9 mouse cellular contexts compared by ENCODE assay signal in genomic region chr11:21016133-21016746, GRCm38 (mm10).
DNase-seq lines count a peak whose midpoint lies in the region; ATAC-seq lines count a peak whose summit lies in the region.
"Had no signal": no experiment of that assay in that cellular context is flagged by ENCODE, and none has a peak within 500 bp of the region (broad histone marks: within the 10 kb centered on the region; RNA-seq: fewer than 3 reads in every experiment).

No protein-coding gene starts in this region.

- H3K4me3 ChIP-seq in hindbrain, embryonic 16.5 days (ENCODE audit: low read length), result no peak overlapping the region
- H3K4me3 ChIP-seq: forebrain, embryonic 13.5 days had no signal

- no peak for DNase-seq in cerebellum, postnatal 4 days (ENCODE audit: low spot score in 2 of 2)
- peak; percentile 63 for DNase-seq in left cerebral cortex, postnatal 4 days
- DNase-seq in left cerebral cortex, postnatal 25 days (ENCODE audit: low spot score in 2 of 2), result no peak
- DNase-seq in cerebellum, adult 11 months, result peak; percentile 60
- no peak for DNase-seq in embryo, embryonic 11 days
- DNase-seq in layer of hippocampus, postnatal 36 days, result no peak

- H3K4me1 ChIP-seq in hindbrain, embryonic 16.5 days (ENCODE audit: control insufficient read depth, insufficient read depth, low read depth, low read length), result peaks cover 13% of the 10 kb centered on the region

- 21% methylated on average over 4 of the region's 4 CpGs for WGBS in hindbrain, embryonic 16.5 days

- no peak overlapping the region for H3K27ac ChIP-seq in hindbrain, embryonic 16.5 days (ENCODE audit: low read depth, low read length)
- H3K27ac ChIP-seq: forebrain, embryonic 13.5 days had no signal

- intact Hi-C loops in left cerebral cortex, postnatal 4 days (cut with DNase I), result loop anchor here (10.0 kb wide), 1 partner anchor 159 kb away; no protein-coding TSS in a partner anchor
- intact Hi-C loops in left cerebral cortex, postnatal 25 days (cut with DNase I), result loop anchor here (5.0 kb wide), 1 partner anchor 99 kb away; no protein-coding TSS in a partner anchor

- ATAC-seq in cerebellum, adult (ENCODE audit: insufficient number of reproducible peaks, low FRiP score, low TSS enrichment), result peak; percentile 78
- peak; percentile 27; the same call in 1 of the 2 replicates for ATAC-seq in hindbrain, embryonic 16.5 days
- ATAC-seq: forebrain, embryonic 13.5 days had no signal

- no peaks in the 10 kb centered on the region for H3K27me3 ChIP-seq in hindbrain, embryonic 16.5 days (replicated peaks; ENCODE audit: control insufficient read depth, insufficient read depth, low read length)

- H3K36me3 ChIP-seq in hindbrain, embryonic 16.5 days (ENCODE audit: control insufficient read depth, insufficient read depth, low read length), result no peaks in the 10 kb centered on the region

- H3K9ac ChIP-seq in hindbrain, embryonic 16.5 days (ENCODE audit: low read depth, low read length), result no peak overlapping the region
- H3K9ac ChIP-seq: forebrain, embryonic 13.5 days had no signal

- H3K4me2 ChIP-seq in hindbrain, embryonic 16.5 days (ENCODE audit: low read length), result no peak overlapping the region
- H3K4me2 ChIP-seq: forebrain, embryonic 13.5 days had no signal

- H3K9me3 ChIP-seq in hindbrain, embryonic 16.5 days (ENCODE audit: control insufficient read depth, low read length), result no peaks in the 10 kb centered on the region
- H3K9me3 ChIP-seq: forebrain, embryonic 13.5 days had no signal

Comparison
In these comparisons a context has a peak if more than half of its experiments do, and no peak if none do; other contexts are left out.
1. DNase-seq: peak in left cerebral cortex, postnatal 4 days (single experiment) and cerebellum, adult 11 months (single experiment); none in cerebellum, postnatal 4 days (0 of 2), left cerebral cortex, postnatal 25 days (0 of 2), embryo, embryonic 11 days (single experiment) and layer of hippocampus, postnatal 36 days (0 of 2).